Mouse (Mus musculus) layer of hippocampus, adult 8-10 months (tissue): ENCODE measurements around the gene Dennd6a. TPM values are rescaled to one million over a fixed set of nuclear protein-coding genes. Genes with fewer than 3 reads are reported as not detected.
A peak's percentile ranks its signal among the peaks of the same experiment; 100 is the strongest.

ENCODE experiments used
- DNase-seq, 2 experiments: peaks; one replicate each; pipeline ENCODE4 v3.0.0; 2022; ENCODE audit warnings: low spot score in 2 of 2
- total RNA-seq, 4 experiments: library from RNA; stranded (reverse); gene quantifications; 2 replicates each; pipeline ENCODE4 v1.2.4; 2022

The Dennd6a gene
- total RNA-seq, 4 experiments from 2014 or later: 27.3 to 31.2 (median 29.0) TPM

DNA sequence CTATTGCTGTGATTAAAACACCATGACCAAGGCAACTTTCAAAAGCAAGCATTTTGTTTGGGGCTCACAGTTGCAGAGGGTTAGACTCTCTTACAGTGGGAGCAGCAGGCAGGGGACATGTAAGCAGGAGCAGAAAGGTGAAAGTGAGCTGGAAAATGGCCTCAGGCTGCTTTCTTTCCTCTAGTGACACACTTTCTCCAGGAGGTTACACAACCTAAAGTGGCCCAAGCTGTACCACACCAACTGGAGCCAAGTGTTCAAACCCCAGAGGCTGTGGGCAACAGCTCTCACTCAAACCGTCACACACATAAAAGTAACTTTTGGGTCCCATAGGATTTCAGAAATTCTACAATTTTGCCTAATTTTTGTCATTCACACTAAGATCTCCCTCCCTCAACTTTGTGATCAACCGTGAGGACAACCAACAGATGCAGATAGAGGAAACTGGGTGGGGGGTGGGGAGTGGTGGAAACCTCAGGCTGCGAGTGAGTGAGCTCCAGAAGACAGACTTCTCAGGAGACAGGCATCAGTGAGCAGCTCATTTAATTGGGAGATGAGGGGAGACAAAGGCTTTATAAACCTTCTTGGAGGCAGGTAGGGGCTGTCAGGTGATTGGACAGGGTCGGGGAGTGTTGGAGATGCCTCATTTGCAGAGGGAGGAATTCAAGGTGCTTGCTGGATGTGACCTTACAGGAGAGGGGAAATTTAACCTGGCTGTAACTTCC lies 1.5 kb upstream of the Dennd6a start:
- DNase-seq: no peak

GRCm38 (mm10) chr14:26576255-26576780 lies 2.7 kb downstream of the Dennd6a start:
- no peak for DNase-seq

GRCm38 (mm10) chr14:26578791-26579191 lies 5.1 kb downstream of the Dennd6a start:
- DNase-seq: no peak

DNA sequence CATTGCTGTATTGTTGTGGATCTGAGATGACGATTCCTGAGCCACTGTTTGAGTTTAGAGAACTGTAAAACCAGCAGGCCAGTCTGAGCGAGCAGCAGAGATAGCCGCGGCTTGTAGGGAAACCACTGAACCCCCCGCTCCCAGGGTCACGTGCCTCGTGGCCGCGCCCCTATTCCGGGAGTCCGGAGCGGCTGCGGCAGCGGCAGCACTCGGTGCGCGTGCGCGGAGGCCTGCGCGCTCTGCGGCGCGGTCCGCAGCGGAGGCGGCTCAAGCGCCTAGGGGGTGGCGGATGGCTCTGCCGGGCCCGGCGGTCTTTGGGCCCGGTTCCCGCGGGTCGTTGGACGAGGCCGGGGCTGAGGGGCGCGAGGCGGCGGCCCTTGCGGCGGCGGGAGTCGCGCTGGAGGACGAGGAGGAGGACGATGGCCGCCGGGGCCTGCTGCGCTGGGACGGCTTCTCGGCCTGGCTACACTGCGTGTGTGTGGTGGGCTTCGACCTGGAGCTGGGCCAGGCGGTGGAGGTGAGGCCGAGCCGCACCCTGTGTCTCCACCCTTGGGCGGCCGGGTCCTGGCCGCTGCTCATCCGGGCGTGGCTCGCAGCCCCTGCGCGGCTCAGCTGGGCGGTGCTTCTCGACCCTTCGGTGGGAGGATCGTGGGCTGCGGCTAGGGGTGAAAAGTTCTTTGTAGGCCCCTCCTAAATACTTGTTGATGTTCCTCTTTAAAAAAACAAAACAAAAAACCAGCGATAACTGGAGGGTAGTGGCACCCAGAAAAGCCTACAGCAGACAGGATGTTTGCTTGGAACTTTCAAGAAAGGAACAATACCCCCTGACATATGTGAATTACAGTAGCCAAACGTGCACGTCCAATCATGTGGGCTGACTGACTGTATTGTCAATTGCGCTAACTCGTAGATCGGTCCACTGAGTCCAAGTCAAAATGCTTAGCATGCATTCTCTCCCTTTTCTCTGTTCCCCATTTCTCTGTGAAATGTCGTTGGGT lies 6.0 kb downstream of the Dennd6a start:
- DNase-seq: peak; percentile 72 to 80

DNA sequence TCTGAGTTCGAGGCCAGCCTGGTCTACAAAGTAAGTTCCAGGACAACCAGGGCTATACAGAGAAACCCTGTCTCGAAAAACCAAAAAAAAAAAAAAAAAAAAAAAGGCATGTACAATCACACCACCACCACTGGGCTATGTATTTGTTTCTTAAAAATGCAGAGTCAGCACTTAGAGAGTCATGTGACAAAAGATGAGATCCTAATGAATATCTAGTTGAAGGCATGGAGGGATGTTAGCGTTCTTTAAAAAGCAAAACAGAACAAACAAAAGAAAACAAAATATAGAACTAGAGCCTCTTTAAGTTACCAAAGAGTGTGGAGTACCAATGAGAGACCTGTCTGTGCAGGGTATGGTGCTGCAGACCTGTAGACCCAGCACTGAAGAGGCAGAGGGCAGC lies 10.0 kb downstream of the Dennd6a start:
- DNase-seq: no peak

- DNase-seq: no peak
Measured at GRCm38 (mm10) chr14:26587116-26587515, 13.5 kb downstream of the Dennd6a start.

GRCm38 (mm10) chr14:26591353-26591752 lies 17.7 kb downstream of the Dennd6a start:
- no peak for DNase-seq

DNA sequence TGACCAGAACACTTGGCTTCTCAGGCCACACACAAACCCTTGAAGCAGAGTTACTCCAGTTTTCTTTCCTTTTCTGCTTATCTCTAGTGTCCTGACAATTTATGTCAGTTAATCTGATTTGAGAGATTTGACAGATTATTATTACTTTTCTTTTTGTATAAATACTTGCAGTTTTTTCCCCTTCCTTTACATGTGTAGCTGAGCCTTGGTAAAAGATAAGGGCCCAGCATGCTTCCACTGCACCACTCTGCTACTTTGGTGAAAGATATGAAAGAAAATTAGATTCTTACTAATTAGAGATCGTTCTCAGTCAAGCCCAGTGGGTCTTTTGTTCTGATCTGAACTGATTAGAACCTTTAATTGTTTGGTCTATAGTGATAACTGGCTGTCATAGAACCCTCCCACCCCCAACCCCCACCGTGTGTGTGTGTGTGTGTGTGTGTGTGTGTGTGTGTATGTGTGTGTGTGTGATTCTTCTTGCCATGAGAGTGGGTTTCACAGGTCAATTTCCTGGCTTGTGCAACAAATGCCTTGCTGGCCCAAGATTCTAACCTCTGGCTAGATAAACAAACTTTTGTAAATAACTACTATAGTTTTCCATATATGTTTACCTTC lies 19.7 kb downstream of the Dennd6a start:
- no peak for DNase-seq

DNA sequence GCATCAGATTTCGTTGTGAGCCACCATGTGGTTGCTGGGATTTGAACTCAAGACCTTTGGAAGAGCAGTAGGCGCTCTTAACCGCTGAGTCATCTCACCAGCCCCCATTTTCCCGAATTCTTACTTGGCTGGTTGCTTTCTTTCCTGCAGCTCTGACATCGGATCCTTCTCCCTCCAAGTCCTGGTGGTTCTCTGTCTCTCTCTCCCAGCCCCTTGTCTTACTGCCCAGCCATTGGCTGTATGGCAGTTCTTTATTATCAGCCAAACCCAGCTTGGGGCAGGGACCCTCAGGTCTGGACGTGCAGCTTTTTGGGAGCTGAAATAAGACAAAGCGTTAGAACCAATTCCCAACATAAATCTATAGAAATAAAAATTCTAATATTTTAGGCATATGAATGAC lies 21.5 kb downstream of the Dennd6a start:
- DNase-seq: no peak

GRCm38 (mm10) chr14:26595695-26596365 lies 22.2 kb downstream of the Dennd6a start:
- no peak for DNase-seq

DNA sequence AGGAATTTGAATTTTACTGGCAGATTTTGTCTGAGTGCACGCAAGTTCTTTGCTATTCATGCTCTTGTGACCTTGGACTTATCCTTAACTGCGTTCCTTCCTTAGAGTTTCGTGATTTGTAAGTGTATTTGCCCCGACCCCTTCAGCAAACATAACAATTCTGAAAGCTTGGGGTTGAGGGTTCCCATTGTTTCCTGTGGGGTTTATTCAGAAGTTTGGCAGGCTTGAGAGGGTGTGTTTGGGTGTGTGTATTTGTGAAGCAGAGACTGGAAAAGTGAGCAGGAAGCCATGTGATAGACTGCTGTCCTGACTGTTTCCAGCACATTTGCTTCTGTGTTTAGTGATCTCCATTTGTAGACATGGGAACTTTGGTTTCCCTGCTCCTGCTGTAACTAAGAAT lies 31.7 kb downstream of the Dennd6a start:
- DNase-seq: no peak

DNA sequence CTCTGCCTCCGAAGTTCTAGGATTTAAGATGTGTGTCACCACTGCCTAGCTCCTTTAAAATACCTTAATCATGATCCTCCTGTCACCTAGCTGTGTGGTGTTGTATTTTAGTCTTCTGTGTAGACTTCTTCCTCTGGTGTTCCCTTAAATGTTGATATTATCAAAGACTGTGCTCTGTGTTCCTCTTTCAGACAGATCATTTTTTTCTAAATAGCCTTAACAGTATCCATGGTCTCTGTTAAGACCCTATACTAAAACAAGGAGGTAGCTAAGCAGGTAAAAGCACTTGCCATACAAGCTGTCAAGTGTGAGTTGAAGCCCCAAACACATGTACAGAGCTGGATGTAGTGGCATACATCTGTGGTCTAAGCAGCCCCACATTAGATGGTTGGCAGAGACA lies 36.0 kb downstream of the Dennd6a start:
- DNase-seq: no peak

DNA sequence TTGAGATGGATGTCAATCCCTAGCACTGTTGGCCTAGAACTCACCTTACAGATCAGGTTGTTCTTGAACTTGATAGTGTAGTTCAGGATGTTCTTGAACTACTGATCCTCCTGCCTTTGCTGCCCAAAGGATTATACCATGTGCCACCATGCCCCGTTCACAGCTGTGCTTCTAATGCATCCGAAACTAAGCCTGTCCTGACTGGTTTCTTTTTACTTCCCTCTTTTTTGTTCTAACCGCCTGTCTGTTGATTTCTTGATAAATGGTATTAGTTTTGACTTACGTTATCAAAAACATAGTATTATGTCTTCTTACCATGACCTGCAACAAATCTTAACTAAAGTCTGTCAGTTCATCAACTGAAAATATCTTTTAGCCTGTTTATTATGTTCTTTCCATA lies 37.0 kb downstream of the Dennd6a start:
- no peak for DNase-seq

GRCm38 (mm10) chr14:26625301-26625700 lies 51.6 kb downstream of the Dennd6a start:
- DNase-seq: no peak

DNA sequence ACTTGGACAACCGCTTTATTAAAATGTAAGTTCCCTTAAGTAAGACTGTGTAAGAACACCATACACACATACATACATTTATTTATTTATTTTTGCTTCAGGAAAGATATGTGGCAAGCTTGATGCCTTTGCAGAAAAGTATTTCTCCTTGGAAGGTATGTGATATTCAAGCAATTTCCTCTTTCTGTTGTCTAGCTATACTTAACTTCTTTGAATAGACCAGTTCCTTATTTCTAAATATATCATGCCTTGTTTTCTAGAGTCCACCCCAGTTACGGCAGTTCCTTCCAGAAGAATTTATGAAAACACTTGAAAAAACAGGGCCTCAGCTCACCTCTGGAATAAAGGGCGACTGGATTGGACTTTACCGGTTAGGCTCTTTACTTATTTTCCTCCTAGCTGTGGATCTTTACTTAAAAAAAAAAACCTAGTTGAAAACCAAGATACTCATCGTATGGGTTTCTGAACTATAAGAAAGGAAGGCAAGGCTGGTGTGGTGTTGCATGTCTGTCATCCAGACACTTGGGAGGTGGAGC lies 53.0 kb downstream of the Dennd6a start:
- no peak for DNase-seq

- peak; percentile 33 to 38 for DNase-seq
Measured at GRCm38 (mm10) chr14:26637025-26637850, 63.6 kb downstream of the Dennd6a start.

GRCm38 (mm10) chr14:26637851-26638707 lies 64.4 kb downstream of the Dennd6a start, which contains the start of gene Arf4:
Gene Arf4, plus strand, starts transcription at chr14:26638074.
- peak; percentile 99 for DNase-seq

GRCm38 (mm10) chr14:26638708-26639084 lies 65.0 kb downstream of the Dennd6a start:
- peak in 1 of 2 experiments; percentile 17 for DNase-seq

DNA sequence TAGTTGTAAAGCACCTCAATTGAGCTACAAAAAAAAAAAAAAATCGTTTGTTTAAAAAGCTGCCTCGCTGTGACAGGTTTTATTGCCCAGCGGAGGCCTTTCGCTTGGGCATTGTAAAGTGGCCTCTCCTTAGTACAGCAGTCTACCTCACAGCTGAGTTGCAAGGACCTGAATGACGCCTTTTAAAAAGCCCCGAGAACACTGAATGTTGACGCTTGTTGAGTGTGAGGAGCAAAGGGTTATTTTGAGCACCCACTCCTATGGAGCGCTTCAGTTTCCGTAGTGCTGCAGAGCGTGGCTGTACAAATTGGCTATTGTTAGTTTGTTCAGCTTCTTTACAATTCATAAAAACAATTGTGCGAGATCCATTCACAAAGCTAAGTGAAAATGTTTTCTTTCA lies 65.6 kb downstream of the Dennd6a start:
- no peak for DNase-seq
